Mouse (Mus musculus): ENCODE measurements at regions not wholly inside any gene's neighbourhood (a gene's known extent, or its start where the extent isn't known, plus 50 kb on each side); places are given as distances from the start of the nearest gene placed in this dataset.
A peak's percentile ranks its signal among the peaks of the same experiment; 100 is the strongest.

GRCm38 (mm10) chr19:21913005-21913670, 135.0 kb downstream of the Cemip2 start:
- DNase-seq, result no peak

- no peak for DNase-seq
These were observed 135.8 kb downstream of the Cemip2 start for GRCm38 (mm10) chr19:21913748-21914611.

GRCm38 (mm10) chr19:21914658-21915057, 136.5 kb downstream of the Cemip2 start:
- no peak for DNase-seq

GRCm38 (mm10) chr19:21918113-21918512, 140.0 kb downstream of the Cemip2 start:
- DNase-seq, result no peak

GRCm38 (mm10) chr19:21919074-21919473, 140.9 kb downstream of the Cemip2 start:
- no peak for DNase-seq

- DNase-seq, result no peak
These were observed 162.0 kb downstream of the Cemip2 start for GRCm38 (mm10) chr19:21940114-21940513.

DNA sequence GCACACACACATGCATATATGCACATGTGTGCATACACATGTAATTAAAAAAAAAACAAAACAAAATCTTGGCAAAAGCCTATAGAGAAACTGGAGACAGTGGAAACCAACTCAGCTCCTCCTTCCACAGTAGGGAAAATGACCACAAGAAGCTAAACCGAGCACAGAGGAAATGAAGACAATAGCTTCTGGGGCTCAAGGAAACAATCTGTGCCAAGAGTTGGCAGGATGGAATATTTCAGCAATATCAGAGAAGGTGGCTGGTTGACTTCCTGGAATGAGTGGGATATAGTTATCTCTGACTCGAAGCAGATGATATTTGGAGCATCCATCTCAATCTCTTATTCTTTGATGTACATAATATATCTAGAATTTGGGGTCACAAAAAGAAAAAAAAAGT, 163.6 kb downstream of the Cemip2 start:
- no peak for DNase-seq

DNA sequence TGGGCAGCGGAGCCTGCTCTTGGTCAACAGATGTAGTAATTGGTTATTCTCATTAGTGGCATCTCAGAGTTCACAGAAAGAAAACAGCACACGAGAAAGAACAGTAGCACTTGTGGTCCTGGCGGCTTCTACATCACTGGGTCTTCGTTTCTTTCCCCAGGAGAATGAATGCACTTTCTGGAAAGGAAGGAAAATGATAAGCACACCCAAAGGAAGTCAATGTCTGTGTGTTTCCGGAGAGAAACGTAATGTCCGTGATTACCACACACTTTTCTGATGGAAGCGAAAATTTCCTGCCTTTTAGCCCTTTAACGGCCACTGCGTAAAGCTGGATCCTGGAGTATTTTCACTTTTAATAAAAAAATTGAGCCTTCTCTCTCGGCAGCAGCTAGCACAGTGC, 164.1 kb downstream of the Cemip2 start:
- no peak for DNase-seq

GRCm38 (mm10) chr19:21943407-21943806, 165.3 kb downstream of the Cemip2 start:
- peak in 1 of 2 experiments; percentile 4 for DNase-seq

GRCm38 (mm10) chr19:21946262-21946922, 168.2 kb downstream of the Cemip2 start:
- no peak for DNase-seq

DNA sequence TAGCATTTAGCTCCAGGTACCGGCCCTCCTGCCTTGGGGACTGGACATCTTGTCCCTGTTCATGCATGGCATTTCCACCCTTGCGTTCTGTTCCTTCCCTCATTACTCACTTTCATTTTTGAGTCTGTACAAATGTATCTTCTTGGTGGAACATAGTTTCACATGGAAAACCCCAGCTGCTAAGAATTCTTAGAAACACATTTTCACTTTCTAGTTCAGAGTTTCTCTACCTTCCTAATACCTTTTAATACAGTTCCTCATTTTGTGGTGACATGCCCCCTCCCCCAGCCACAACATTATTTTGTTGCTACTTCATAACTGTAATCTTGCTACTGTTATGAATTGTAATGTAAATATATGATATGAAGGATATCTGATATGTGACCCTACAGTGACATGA, 169.9 kb downstream of the Cemip2 start:
- DNase-seq, result no peak

GRCm38 (mm10) chr19:21962635-21963034, 176.2 kb upstream of the Trpm3 start:
- DNase-seq, result no peak

DNA sequence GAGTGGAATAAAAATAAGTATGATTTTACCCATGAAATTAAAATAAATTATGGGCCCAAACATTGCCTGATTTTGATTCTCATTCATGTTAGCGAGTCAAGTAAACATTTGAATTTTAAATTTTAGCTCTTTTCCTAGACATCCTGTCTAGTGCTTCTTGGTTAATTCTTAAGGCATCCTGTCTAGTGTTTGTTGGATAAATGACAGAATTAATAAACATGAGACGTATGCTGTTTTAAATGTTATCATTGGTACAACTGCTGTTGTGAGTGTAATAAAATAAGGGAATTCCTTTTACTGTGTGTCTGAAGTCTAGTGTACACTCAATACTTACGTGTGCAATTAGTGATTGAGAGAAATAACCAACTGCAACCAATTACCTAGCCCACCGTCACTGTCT, 149.0 kb upstream of the Trpm3 start:
- DNase-seq, result no peak

DNA sequence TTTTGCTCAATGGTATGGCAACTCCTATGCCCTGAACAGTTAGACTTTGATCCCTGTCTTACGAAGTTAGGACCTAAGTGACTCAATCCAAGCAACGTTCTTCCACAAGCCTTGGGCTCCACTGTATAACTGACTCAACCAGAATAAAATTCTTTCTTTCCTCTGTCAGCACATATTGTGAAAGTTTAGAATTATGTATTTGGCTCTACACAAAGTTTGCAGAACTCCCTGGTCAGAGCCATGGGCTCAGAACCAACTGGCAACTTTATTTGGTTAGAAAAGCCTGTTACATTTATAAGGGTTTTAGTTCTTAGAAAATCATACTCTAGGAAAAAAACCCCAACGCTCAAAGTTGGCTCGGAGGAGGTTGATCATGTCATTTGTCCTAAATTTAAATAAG, 147.9 kb upstream of the Trpm3 start:
- DNase-seq, result no peak

- no peak for DNase-seq
These were observed 147.4 kb upstream of the Trpm3 start for GRCm38 (mm10) chr19:21991413-21991812.

GRCm38 (mm10) chr19:21999621-22000020, 139.2 kb upstream of the Trpm3 start:
- no peak for DNase-seq

- DNase-seq, result no peak
These were observed 130.6 kb upstream of the Trpm3 start for GRCm38 (mm10) chr19:22008053-22008935.

DNA sequence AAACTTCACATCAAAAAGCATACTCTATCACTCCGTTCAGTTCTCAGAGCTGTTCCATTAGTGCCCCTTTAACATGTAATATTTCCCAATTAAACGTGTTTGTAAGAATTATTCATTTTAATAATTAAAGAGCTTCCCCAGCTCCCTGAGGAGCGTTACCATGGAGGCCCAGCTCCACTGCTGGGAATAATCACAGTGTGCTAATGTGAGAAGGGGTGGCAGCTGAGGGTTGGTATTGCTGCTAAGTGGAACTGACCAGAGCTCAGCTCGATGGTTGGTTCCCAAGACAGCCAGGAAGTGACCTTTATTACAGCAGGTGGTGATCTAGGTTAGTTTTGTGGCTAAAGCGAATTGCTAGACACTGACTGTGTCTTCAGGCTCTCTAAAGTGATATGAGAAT, 128.6 kb upstream of the Trpm3 start:
- DNase-seq, result no peak

- no peak for DNase-seq
These were observed 122.8 kb upstream of the Trpm3 start for GRCm38 (mm10) chr19:22015854-22016610.

- no peak for DNase-seq
These were observed 121.4 kb upstream of the Trpm3 start for GRCm38 (mm10) chr19:22017425-22017824.

- no peak for DNase-seq
These were observed 111.3 kb upstream of the Trpm3 start for GRCm38 (mm10) chr19:22027577-22027976.

GRCm38 (mm10) chr19:22047657-22048056, 91.2 kb upstream of the Trpm3 start:
- DNase-seq, result no peak
